In genomic region chr7:38262406-38262805, GRCm38 (mm10) we compare ENCODE assay signal across 13 mouse cellular contexts. TPM values are rescaled to one million over a fixed set of nuclear protein-coding genes. Genes with fewer than 3 reads are reported as not detected.
DNase-seq lines count a peak whose midpoint lies in the region; ATAC-seq and TF ChIP-seq lines count a peak whose summit lies in the region.
"Had no signal": no experiment of that assay in that cellular context is flagged by ENCODE, and none has a peak within 500 bp of the region (broad histone marks: within the 10 kb centered on the region; RNA-seq: fewer than 3 reads in every experiment).

No protein-coding gene starts in this region.

- no peak overlapping the region for H3K4me2 ChIP-seq in forebrain, embryonic 14.5 days (ENCODE audit: low read length)
- H3K4me2 ChIP-seq in forebrain, embryonic 15.5 days (replicated peaks), result no peak overlapping the region
- no peak overlapping the region for H3K4me2 ChIP-seq in neural tube, embryonic 15.5 days
- H3K4me2 ChIP-seq: heart, embryonic 12.5 days; limb, embryonic 12.5 days; neural tube, embryonic 12.5 days had no signal

- H3K9me3 ChIP-seq in forebrain, embryonic 14.5 days (replicated peaks; ENCODE audit: control insufficient read depth, low read length), result no peaks in the 10 kb centered on the region
- H3K9me3 ChIP-seq in forebrain, embryonic 15.5 days, result no peaks in the 10 kb centered on the region
- H3K9me3 ChIP-seq in neural tube, embryonic 15.5 days (replicated peaks), result no peaks in the 10 kb centered on the region
- H3K9me3 ChIP-seq: heart, embryonic 12.5 days; limb, embryonic 12.5 days; neural tube, embryonic 12.5 days had no signal

- TF ChIP-seq POLR2A in cerebellum, adult 2 months (IDR thresholded peaks at IDR 0.05; ENCODE audit: borderline replicate concordance, insufficient read depth, low read length), result no peak

- H3K27ac ChIP-seq in forebrain, embryonic 14.5 days (ENCODE audit: low read depth, low read length), result no peak overlapping the region
- H3K27ac ChIP-seq in forebrain, embryonic 15.5 days (replicated peaks), result no peak overlapping the region
- no peak overlapping the region for H3K27ac ChIP-seq in cerebellum, adult 2 months (ENCODE audit: insufficient read depth, low read length)
- H3K27ac ChIP-seq in neural tube, embryonic 15.5 days (replicated peaks), result no peak overlapping the region
- H3K27ac ChIP-seq: limb, embryonic 12.5 days; neural tube, embryonic 12.5 days had no signal

- TF ChIP-seq CTCF in cerebellum, adult 2 months (IDR thresholded peaks at IDR 0.05; ENCODE audit: borderline replicate concordance, insufficient read depth, low read depth, low read length), result no peak

- no peak overlapping the region for H3K9ac ChIP-seq in forebrain, embryonic 14.5 days (ENCODE audit: low read length)
- no peak overlapping the region for H3K9ac ChIP-seq in forebrain, embryonic 15.5 days (replicated peaks)
- H3K9ac ChIP-seq in neural tube, embryonic 15.5 days (replicated peaks), result no peak overlapping the region
- H3K9ac ChIP-seq: heart, embryonic 12.5 days; limb, embryonic 12.5 days; neural tube, embryonic 12.5 days had no signal

- ATAC-seq in forebrain, embryonic 14.5 days, result peak; percentile 52
- ATAC-seq in forebrain, embryonic 15.5 days (replicated peaks), result no peak
- ATAC-seq in neural tube, embryonic 15.5 days (ENCODE audit: low FRiP score), result no peak
- ATAC-seq: intestine, postnatal 0 days had no signal

- no peak overlapping the region for H3K4me3 ChIP-seq in forebrain, embryonic 14.5 days (ENCODE audit: low read depth, low read length)
- H3K4me3 ChIP-seq in forebrain, embryonic 15.5 days, result no peak overlapping the region
- no peak overlapping the region for H3K4me3 ChIP-seq in cerebellum, adult 2 months (replicated peaks; ENCODE audit: insufficient read depth, low read depth, low read length)
- H3K4me3 ChIP-seq in neural tube, embryonic 15.5 days (replicated peaks), result no peak overlapping the region
- H3K4me3 ChIP-seq: erythroblast, embryonic 14.5 days; heart, embryonic 12.5 days; limb, embryonic 12.5 days; neural tube, embryonic 12.5 days had no signal

- 75% methylated on average over 5 of the region's 5 CpGs for WGBS in forebrain, embryonic 14.5 days
- WGBS in forebrain, embryonic 15.5 days, result 70% methylated on average over 5 of the region's 5 CpGs
- WGBS in cerebellum, adult 2 months, result 9% methylated on average over 5 of the region's 5 CpGs
- WGBS in neural tube, embryonic 15.5 days, result 84% methylated on average over 5 of the region's 5 CpGs

- H3K4me1 ChIP-seq in forebrain, embryonic 14.5 days (ENCODE audit: control insufficient read depth, insufficient read depth, low read length), result no peaks in the 10 kb centered on the region
- H3K4me1 ChIP-seq in forebrain, embryonic 15.5 days, result no peaks in the 10 kb centered on the region
- H3K4me1 ChIP-seq in cerebellum, adult 2 months (ENCODE audit: control insufficient read depth, insufficient read depth, low read length), result peaks cover 11% of the 10 kb centered on the region
- H3K4me1 ChIP-seq in neural tube, embryonic 15.5 days, result no peaks in the 10 kb centered on the region
- H3K4me1 ChIP-seq: heart, embryonic 12.5 days; limb, embryonic 12.5 days; neural tube, embryonic 12.5 days had no signal

- no peaks in the 10 kb centered on the region for H3K27me3 ChIP-seq in forebrain, embryonic 14.5 days (replicated peaks; ENCODE audit: control insufficient read depth, insufficient read depth, low read length)
- H3K27me3 ChIP-seq in forebrain, embryonic 15.5 days, result no peaks in the 10 kb centered on the region
- H3K27me3 ChIP-seq in cerebellum, adult 2 months (ENCODE audit: control insufficient read depth, insufficient read depth, low read length), result no peaks in the 10 kb centered on the region
- no peaks in the 10 kb centered on the region for H3K27me3 ChIP-seq in neural tube, embryonic 15.5 days (replicated peaks)
- H3K27me3 ChIP-seq: heart, embryonic 12.5 days; limb, embryonic 12.5 days; neural tube, embryonic 12.5 days had no signal

- peak; percentile 66 for DNase-seq in forebrain, embryonic 14.5 days (ENCODE audit: low spot score)
- DNase-seq in kidney, postnatal 14 days, result peak; percentile 11
- DNase-seq in kidney, postnatal 4 days, result no peak
- DNase-seq in Muller cell, postnatal 12 days (ENCODE audit: inconsistent ontology term), result peak; percentile 67
- peak; percentile 74 to 79 for DNase-seq in cerebellum, adult 2 months
- DNase-seq in lung, postnatal 14 days, result no peak

- peaks cover 65% of the 10 kb centered on the region for H3K36me3 ChIP-seq in forebrain, embryonic 14.5 days (ENCODE audit: control insufficient read depth, insufficient read depth, low read length)
- peaks cover 60% of the 10 kb centered on the region for H3K36me3 ChIP-seq in forebrain, embryonic 15.5 days
- peaks cover 60% of the 10 kb centered on the region for H3K36me3 ChIP-seq in neural tube, embryonic 15.5 days

RNA-seq across cellular contexts. Expression of gene Pop4, which starts 8.8 kb away (rescaled TPM):
- polyA plus RNA-seq in forebrain, embryonic 14.5 days (2014; fragmentation: Nextera tagmentation; extraction: Ambion mirVana), result 113 and 117 TPM in 2 replicates
- 90.7 and 94.9 TPM in 2 replicates for polyA plus RNA-seq in forebrain, embryonic 15.5 days (2015; fragmentation: Nextera tagmentation; extraction: Ambion mirVana)
- polyA plus RNA-seq in cerebellum, adult 2 months (2012; rRNA removed), result 36.8 and 39.3 TPM in 2 replicates
- 66.0 and 70.5 TPM in 2 replicates for polyA plus RNA-seq in neural tube, embryonic 15.5 days (2015; fragmentation: Nextera tagmentation; extraction: Ambion mirVana)

RNA-seq across cellular contexts. Expression of gene Plekhf1, which starts 34.6 kb away (rescaled TPM):
- polyA plus RNA-seq in forebrain, embryonic 14.5 days (2014; fragmentation: Nextera tagmentation; extraction: Ambion mirVana), result 0.80 and 0.81 TPM in 2 replicates
- 0.61 and 0.68 TPM in 2 replicates for polyA plus RNA-seq in forebrain, embryonic 15.5 days (2015; fragmentation: Nextera tagmentation; extraction: Ambion mirVana)
- polyA plus RNA-seq in cerebellum, adult 2 months (2012; rRNA removed), result 8.2 and 10.2 TPM in 2 replicates
- 0.75 and 1.4 TPM in 2 replicates for polyA plus RNA-seq in neural tube, embryonic 15.5 days (2015; fragmentation: Nextera tagmentation; extraction: Ambion mirVana)

Comparison
In these comparisons a context has a peak if more than half of its experiments do, and no peak if none do; other contexts are left out.
1. DNase-seq: peak in forebrain, embryonic 14.5 days (single experiment), kidney, postnatal 14 days (single experiment), Muller cell, postnatal 12 days (single experiment) and cerebellum, adult 2 months (2 of 2); none in kidney, postnatal 4 days (0 of 2) and lung, postnatal 14 days (single experiment).